Mouse (Mus musculus) CH12F3 (cell line): Measurements from ENCODE around the gene Scamp5.
"Not testable (repeated sequence)": the region's sequence is repeated elsewhere in the genome, so short reads cannot be mapped to it uniquely, and the experiment has no call there.

Experiments used
- in situ Hi-C: fragments of 300-500 bp; cut with MboI; formaldehyde crosslinking; loops from 2 replicates; pipeline ENCODE4 v1.14.3; 2020; ENCODE audit warnings: low sequenced_read_pairs

Scamp5 gene

DNA sequence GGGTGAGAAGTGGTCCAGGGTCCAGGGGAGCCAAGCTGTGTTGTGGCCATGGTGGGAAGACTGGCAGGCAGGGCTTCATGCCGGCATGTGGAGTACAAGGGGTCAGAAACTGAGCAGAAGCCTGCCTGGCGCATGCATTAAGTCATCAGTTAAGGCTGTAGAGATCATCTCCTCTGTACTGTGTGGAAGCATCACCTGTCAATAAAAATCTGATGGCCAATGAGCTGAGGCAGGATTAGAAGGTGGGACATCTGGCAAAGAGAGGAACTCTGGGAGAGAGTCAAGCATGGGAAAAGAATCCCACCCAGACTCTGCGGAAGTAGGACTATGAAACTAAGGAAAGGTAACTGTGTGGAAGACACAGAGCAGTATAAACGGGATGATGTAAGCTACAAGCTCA lies 14.3 kb downstream of the Scamp5 start:
- in situ Hi-C loops, result no loop called here

DNA sequence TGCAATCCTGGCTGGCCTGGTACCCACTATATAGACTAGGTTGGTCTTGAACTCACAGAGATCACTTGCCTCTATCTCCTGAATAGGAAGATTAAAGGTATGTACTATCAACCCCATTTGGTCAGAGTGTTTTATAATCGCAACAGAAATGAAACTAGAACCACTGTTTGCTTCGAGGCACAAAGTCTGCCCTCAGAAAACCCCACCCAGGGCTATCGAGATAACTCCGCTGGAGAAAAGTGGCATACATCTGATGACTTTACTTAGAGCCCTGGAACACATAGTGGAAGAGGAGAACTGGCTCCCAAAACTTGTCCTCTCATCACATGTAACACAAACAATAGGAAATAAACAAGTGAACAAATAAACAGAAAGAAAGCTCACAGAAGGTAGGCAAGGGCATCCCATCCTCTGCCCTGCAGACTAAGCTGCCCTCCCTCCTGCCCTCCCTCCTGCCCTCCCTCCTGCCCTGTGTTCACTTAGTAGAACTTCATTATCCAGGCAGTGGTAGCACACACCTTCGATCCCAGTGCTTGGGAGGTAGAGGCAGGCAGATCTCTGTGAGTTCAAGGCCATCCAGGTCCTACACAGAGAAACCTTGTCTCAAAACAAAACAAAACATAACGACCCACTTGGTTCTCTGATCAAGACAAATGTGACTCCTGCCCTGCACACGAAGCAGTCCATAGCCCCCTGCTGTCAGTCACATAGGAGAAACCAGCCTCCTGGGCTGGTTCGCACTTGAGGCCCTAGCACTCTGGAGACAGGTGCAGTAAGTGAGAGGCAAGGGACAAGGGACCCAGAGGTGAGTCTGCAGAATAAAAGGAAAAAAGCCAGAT lies 15.0 kb downstream of the Scamp5 start:
- in situ Hi-C loops, result no loop called here

GRCm38 (mm10) chr9:57449715-57450114 lies 18.1 kb downstream of the Scamp5 start:
- in situ Hi-C loops, result no loop called here

GRCm38 (mm10) chr9:57440620-57441019 lies 27.2 kb downstream of the Scamp5 start:
- in situ Hi-C loops, result no loop called here

DNA sequence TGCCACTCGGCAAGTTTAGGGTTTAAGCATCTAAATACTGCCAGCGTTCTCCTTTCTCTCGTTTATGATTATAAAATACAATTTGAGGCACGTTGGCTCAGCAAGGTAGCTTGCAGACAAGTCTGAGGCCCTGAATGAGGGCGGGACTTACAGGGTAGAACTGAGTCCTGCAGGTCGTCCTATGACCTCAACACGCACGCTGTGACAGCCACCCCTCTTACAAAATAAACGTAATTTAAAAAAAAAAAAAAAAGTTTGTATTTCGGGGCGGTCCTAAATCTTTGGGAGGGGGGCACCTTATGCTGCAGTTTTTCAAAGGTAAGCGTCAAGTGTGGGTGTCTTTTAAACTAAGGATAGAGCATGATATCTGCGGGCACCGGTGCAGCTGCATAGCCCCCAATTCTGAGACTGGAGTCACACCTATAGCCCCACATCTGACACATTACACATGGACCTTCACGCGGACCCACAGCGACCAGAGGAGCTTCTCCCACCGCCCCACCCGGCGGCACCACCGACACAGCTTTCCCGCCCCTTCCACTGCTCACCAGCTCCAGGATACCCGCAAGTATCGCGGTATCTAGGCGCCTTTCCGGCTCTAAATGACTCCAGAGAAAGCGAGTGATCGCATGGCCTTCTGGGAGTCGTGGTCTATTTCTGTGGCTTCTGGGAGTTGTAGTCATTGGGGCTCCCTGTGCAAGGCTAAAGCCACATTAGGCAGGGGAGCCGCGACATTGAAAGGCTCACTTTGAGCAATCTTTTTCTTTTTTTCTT lies 28.2 kb downstream of the Scamp5 start, which contains the start of gene Ppcdc:
Gene Ppcdc (minus strand): TSS at position 603 of the 774 bp plus-strand sequence.
- in situ Hi-C loops, result loop anchor here (10.0 kb wide), 1 partner anchor 185 kb away; no protein-coding TSS in a partner anchor

DNA sequence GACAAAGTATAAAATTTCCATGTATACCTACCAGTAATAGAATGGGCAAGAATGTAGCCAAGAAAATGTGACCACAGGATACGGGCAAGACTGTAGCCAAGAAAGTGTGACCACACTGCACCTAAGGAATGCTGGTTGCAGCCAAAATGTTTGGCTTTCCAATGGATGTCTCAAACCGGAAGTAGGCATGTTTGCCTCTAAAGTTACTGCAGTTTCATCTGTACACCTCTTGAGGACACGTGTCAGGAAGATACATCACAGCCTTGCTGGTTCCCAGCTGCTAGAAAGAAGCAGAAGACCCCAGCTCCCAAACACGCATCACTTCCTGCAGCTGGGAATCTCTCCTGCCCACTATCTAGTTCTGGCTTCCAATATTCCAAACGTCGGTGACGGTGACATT lies 28.8 kb downstream of the Scamp5 start:
- in situ Hi-C loops, result loop anchor here (10.0 kb wide), 1 partner anchor 184 kb away; no protein-coding TSS in a partner anchor

DNA sequence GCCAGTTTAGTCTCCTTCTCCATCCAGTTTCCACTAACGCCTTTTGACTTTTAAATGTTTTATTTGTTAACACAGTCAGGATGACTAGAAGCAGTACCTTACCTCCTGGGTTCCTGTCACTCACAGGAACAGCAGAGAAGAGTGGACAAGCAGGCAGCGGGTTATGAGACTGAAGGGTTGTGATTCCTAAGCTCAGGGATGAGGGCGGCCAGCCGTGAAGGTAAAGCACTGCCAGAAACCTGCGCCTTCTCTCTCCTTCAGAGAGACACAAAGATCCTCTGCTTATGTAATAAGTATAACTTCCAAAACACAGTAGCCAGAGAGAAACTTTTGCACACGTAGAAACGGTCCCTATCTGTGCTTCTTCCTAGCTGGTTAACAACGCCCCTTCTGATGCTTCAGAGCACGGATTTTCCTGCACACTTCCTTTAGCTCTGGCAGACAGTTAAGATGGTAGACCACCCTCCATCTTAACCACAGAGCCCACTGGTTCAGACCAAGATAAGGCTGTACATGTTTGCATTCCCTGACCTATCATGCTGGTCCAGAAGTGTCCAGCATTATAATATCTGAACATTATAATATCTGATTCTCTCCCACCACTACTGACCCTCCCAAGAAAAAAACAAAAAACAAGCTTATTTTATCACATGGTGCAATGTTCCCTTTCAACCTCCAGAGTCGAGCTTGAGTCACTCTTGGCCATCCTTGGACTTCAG lies 29.8 kb downstream of the Scamp5 start:
- in situ Hi-C loops, result loop anchor here (10.0 kb wide), 1 partner anchor 183 kb away; no protein-coding TSS in a partner anchor

- in situ Hi-C loops, result loop anchor here (10.0 kb wide), 1 partner anchor 181 kb away; no protein-coding TSS in a partner anchor
These were observed 31.7 kb downstream of the Scamp5 start for GRCm38 (mm10) chr9:57436166-57436565.

GRCm38 (mm10) chr9:57434405-57435165 lies 33.3 kb downstream of the Scamp5 start:
- in situ Hi-C loops, result loop anchor here (10.0 kb wide), 1 partner anchor 180 kb away; no protein-coding TSS in a partner anchor

DNA sequence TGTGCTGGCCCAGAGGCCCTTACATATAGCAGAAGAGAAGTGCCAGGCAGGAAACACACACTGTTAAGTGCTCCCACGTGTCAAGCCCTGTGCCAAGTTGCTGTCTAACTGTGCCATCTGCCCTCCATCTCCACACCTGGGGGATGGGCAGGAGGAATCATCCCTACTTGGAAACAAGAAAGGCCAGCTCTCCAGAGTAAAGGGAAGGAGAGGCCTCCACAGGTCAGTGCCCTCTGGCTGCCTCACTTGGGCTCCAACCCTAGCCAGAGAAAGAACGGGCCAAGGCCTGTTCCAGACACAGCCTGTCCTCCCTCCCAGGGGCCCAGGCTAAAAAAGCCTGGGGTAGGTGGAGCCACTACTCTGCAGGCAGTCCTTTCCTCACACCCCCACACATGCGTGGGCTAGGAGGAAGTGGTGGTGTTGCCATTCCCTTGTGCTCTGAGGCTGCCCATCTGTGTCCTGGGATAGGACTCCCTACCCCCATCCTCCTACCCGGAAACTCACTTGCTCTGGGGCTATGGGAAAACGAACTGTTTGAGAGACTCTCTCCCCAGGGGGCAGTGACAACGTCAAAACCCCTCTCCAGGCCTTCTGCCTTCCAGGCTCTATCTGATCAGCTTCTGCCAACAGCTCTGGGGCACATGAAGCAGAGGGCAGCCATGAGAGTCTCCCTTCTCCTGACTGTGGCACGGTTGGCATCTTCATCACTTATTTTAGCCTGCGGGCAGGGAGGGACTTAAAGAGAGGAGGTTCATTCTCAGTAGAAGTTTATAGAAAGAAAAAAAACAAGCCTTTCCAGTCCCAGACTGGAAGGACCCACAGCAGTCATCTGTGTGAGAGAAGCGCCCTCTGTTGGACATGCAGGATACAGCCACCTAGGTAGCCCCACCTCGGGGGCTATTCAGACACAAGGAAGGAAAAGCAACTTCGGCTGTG lies 34.5 kb downstream of the Scamp5 start:
- in situ Hi-C loops, result loop anchor here (10.0 kb wide), 1 partner anchor 179 kb away; no protein-coding TSS in a partner anchor

DNA sequence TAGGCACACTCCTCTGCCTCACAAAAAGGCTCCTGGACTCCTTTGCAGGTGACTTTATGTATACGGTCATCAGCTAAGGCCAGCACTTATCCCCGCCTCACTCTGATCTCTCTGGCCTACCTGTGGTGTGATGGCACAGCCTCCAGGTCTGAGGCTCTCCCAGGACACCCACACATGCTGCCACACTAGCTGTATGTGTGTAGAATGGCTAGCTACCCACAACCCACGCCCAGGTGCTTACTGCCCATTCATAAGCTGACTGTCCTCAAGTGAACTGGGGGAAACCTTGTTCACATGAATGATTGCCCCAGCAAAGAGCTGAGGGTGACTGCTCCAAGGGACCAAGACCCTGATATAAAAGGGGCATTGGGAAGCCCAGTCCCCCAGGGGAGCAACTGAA lies 35.4 kb downstream of the Scamp5 start:
- in situ Hi-C loops, result loop anchor here (10.0 kb wide), 1 partner anchor 178 kb away; no protein-coding TSS in a partner anchor

DNA sequence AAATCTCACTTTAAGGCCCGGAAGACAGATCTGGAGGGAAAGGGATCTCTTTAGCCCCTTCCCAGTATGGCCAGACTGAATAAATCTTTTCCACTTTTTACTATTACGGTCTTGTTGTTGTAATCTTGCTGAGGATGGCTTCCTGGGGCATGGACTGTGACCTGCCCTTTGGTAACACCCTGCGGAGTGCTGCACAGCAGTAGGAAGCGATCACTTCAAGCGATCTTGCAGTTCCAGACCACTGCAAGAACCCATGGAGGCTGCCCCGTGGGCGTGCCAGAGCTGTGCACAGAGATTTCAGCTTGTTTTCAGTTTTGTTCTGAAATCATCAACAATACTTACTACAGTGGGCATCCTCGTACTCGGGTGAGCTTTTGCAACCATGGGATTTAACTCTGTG lies 36.7 kb downstream of the Scamp5 start:
- in situ Hi-C loops, result loop anchor here (10.0 kb wide), 1 partner anchor 176 kb away; no protein-coding TSS in a partner anchor

GRCm38 (mm10) chr9:57428391-57428790 lies 39.5 kb downstream of the Scamp5 start:
- in situ Hi-C loops, result no loop called here

- in situ Hi-C loops, result no loop called here
These were observed 39.9 kb downstream of the Scamp5 start for GRCm38 (mm10) chr9:57427937-57428336.

DNA sequence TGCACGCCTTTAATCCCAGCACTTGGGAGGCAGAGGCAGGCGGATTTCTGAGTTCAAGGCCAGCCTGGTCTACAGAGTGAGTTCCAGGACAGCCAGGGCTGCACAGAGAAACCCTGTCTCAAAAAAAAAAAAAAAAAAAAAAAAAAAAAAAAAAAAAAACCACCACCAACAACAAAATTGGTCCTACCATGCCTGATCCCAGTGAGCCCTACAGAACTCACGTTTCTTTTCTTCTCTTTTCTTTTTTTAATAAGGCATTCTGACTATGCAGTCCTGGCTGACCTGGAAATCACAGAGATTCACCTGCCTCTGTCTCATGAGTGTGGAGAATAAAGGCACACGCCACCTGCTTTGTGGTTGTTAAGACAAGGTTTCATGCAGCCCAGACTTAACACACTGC lies 40.7 kb downstream of the Scamp5 start:
- in situ Hi-C loops, result not testable (repeated sequence)

GRCm38 (mm10) chr9:57425116-57425515 lies 42.7 kb downstream of the Scamp5 start:
- in situ Hi-C loops, result no loop called here

- in situ Hi-C loops, result no loop called here
These were observed 43.8 kb downstream of the Scamp5 start for GRCm38 (mm10) chr9:57424066-57424465.

DNA sequence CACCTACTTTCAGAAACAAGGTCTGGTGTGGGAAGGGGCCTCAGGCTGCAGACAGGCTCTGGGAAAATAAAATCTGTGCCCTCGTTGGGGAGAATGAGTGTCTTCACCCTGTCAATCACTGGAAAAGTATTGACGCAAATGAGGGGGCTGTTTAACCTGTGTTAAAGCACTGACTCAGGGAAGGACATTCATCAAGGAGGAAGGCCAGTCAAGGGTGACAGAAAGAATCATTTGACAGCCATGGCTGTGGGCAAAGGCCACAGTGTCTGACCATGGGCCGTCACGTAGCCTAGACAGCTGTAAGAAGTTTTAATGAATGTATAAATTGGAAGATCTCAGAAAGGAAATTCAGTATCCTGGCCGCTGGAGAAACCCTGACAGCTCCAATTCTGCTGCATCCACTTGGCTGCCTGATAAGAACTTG lies 46.2 kb downstream of the Scamp5 start:
- in situ Hi-C loops, result no loop called here

GRCm38 (mm10) chr9:57421121-57421571 lies 46.7 kb downstream of the Scamp5 start:
- in situ Hi-C loops, result no loop called here
